10 mouse cellular contexts compared by ENCODE assay signal in the genomic region with DNA sequence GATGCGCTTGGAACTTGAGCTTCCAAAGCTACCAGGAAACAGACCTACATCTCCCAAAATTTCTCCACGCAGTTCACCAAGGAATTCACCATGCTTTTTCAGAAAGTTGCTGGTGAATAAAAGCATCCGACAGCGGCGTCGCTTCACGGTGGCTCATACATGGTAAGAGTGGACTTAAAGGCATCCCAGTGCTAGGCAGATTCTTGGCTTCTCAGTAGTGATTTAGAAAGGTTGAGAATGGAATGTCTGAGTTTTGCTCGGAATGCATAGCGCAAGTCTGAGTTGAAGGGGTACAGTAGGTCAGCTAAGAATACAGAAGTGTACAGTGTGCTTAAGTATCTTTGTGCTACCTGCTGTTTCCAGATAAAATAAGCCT.
DNase-seq lines count a peak whose midpoint lies in the region; ATAC-seq lines count a peak whose summit lies in the region.
"Had no signal": no experiment of that assay in that cellular context is flagged by ENCODE, and none has a peak within 500 bp of the region (broad histone marks: within the 10 kb centered on the region; RNA-seq: fewer than 3 reads in every experiment).

No protein-coding gene starts in this region.

- no peaks in the 10 kb centered on the region for H3K36me3 ChIP-seq in heart, embryonic 11.5 days (ENCODE audit: control insufficient read depth, insufficient read depth, low read length)
- H3K36me3 ChIP-seq in hindbrain, embryonic 13.5 days = no peaks in the 10 kb centered on the region
- H3K36me3 ChIP-seq in midbrain, embryonic 14.5 days (ENCODE audit: control insufficient read depth, insufficient read depth, low read length) = no peaks in the 10 kb centered on the region

- H3K27ac ChIP-seq in heart, embryonic 11.5 days (ENCODE audit: low read depth, low read length) = peak overlapping the region; percentile 90
- peak overlapping the region; percentile 87 for H3K27ac ChIP-seq in hindbrain, embryonic 13.5 days
- H3K27ac ChIP-seq in midbrain, embryonic 14.5 days (replicated peaks; ENCODE audit: low read depth, low read length) = peak overlapping the region; percentile 76

- peak overlapping the region; percentile 52 for H3K4me3 ChIP-seq in heart, embryonic 11.5 days (ENCODE audit: low read depth, low read length)
- H3K4me3 ChIP-seq in hindbrain, embryonic 13.5 days = peak overlapping the region; percentile 47
- peak overlapping the region; percentile 36 for H3K4me3 ChIP-seq in midbrain, embryonic 14.5 days (replicated peaks; ENCODE audit: low read depth, low read length)

- no peak for DNase-seq in heart, postnatal 4 days
- DNase-seq in embryo, embryonic 10.5 days (ENCODE audit: low spot score) = peak; percentile 43
- peak; percentile 56 for DNase-seq in midbrain, embryonic 14.5 days
- DNase-seq in cerebellum, adult 8-10 months = no peak
- no peak for DNase-seq in natural killer cell, adult 2 months (ENCODE audit: low spot score in 2 of 2)
- DNase-seq in B cell, adult 2 months = no peak
- DNase-seq: adrenal gland, postnatal 25 days; gastrocnemius, postnatal 25 days had no signal

- H3K4me1 ChIP-seq in heart, embryonic 11.5 days (ENCODE audit: control insufficient read depth, insufficient read depth, low read length) = no peaks in the 10 kb centered on the region
- H3K4me1 ChIP-seq in hindbrain, embryonic 13.5 days (replicated peaks) = peaks cover 21% of the 10 kb centered on the region
- H3K4me1 ChIP-seq in midbrain, embryonic 14.5 days (ENCODE audit: control insufficient read depth, insufficient read depth, low read length) = peaks cover 23% of the 10 kb centered on the region

- H3K9ac ChIP-seq in heart, embryonic 11.5 days (ENCODE audit: low read depth, low read length) = peak overlapping the region; percentile 77
- H3K9ac ChIP-seq in hindbrain, embryonic 13.5 days = peak overlapping the region; percentile 72
- H3K9ac ChIP-seq in midbrain, embryonic 14.5 days (replicated peaks; ENCODE audit: low read length) = peak overlapping the region; percentile 43

- H3K27me3 ChIP-seq in heart, embryonic 11.5 days (ENCODE audit: control insufficient read depth, insufficient read depth, low read length) = no peaks in the 10 kb centered on the region
- no peaks in the 10 kb centered on the region for H3K27me3 ChIP-seq in hindbrain, embryonic 13.5 days
- H3K27me3 ChIP-seq in midbrain, embryonic 14.5 days (ENCODE audit: control insufficient read depth, insufficient read depth, low read length) = no peaks in the 10 kb centered on the region

- ATAC-seq in heart, embryonic 11.5 days (replicated peaks; ENCODE audit: insufficient number of reproducible peaks, low FRiP score, low TSS enrichment) = no peak
- peak; percentile 44; the same call in 1 of the 2 replicates for ATAC-seq in hindbrain, embryonic 13.5 days (ENCODE audit: low FRiP score)
- no peak for ATAC-seq in midbrain, embryonic 14.5 days (ENCODE audit: low FRiP score, low TSS enrichment)

- peak overlapping the region; percentile 64 for H3K4me2 ChIP-seq in heart, embryonic 11.5 days
- peak overlapping the region; percentile 77 for H3K4me2 ChIP-seq in hindbrain, embryonic 13.5 days
- peak overlapping the region; percentile 71 for H3K4me2 ChIP-seq in midbrain, embryonic 14.5 days (ENCODE audit: low read length)

- WGBS in heart, embryonic 11.5 days (ENCODE audit: insufficient replicate concordance) = 32% methylated on average over 9 of the region's 9 CpGs
- 21% methylated on average over 9 of the region's 9 CpGs for WGBS in hindbrain, embryonic 13.5 days
- whole genome bisulfite sequencing in midbrain, embryonic 14.5 days = 8% methylated on average over 9 of the region's 9 CpGs

- H3K9me3 ChIP-seq in heart, embryonic 11.5 days (replicated peaks; ENCODE audit: control insufficient read depth, low read length) = no peaks in the 10 kb centered on the region
- H3K9me3 ChIP-seq in hindbrain, embryonic 13.5 days = no peaks in the 10 kb centered on the region
- no peaks in the 10 kb centered on the region for H3K9me3 ChIP-seq in midbrain, embryonic 14.5 days (ENCODE audit: control insufficient read depth, low read length)

Comparison
In these comparisons a context has a peak if more than half of its experiments do, and no peak if none do; other contexts are left out.
1. DNase-seq: peak in embryo, embryonic 10.5 days (single experiment) and midbrain, embryonic 14.5 days (single experiment); none in heart, postnatal 4 days (single experiment), cerebellum, adult 8-10 months (single experiment), natural killer cell, adult 2 months (0 of 2) and B cell, adult 2 months (0 of 2).
2. Peak in every context shown above with its lines, with median percentiles within 50 percentile points of each other: H3K27ac ChIP-seq, H3K4me2 ChIP-seq, H3K4me3 ChIP-seq and H3K9ac ChIP-seq.